In genomic region chr7:130648061-130648460, GRCm38 (mm10) we compare ENCODE assay signal across 10 mouse cellular contexts.
DNase-seq lines count a peak whose midpoint lies in the region; ATAC-seq and TF ChIP-seq lines count a peak whose summit lies in the region.
"Had no signal": no experiment of that assay in that cellular context is flagged by ENCODE, and none has a peak within 500 bp of the region (broad histone marks: within the 10 kb centered on the region; RNA-seq: fewer than 3 reads in every experiment).

No protein-coding gene starts in this region.

- H3K36me3 ChIP-seq in heart, embryonic 16.5 days (ENCODE audit: control insufficient read depth, insufficient read depth), result no peaks in the 10 kb centered on the region
- no peaks in the 10 kb centered on the region for H3K36me3 ChIP-seq in midbrain, embryonic 11.5 days (ENCODE audit: control insufficient read depth, insufficient read depth, low read length)
- H3K36me3 ChIP-seq in midbrain, embryonic 15.5 days (replicated peaks), result no peaks in the 10 kb centered on the region
- no peaks in the 10 kb centered on the region for H3K36me3 ChIP-seq in embryonic facial prominence, embryonic 13.5 days
- H3K36me3 ChIP-seq in thymus, adult 2 months (ENCODE audit: control insufficient read depth, insufficient read depth, low read length), result no peaks in the 10 kb centered on the region
- no peaks in the 10 kb centered on the region for H3K36me3 ChIP-seq in forebrain, embryonic 10.5 days (replicated peaks)

- intact Hi-C loops in heart, postnatal 36 days (cut with DNase I), result no loop called here

- DNase-seq in heart, postnatal 36 days, result no peak
- no peak for DNase-seq in midbrain, embryonic 11.5 days (ENCODE audit: low spot score, missing footprints)
- peak; percentile 50 for DNase-seq in naive thymus-derived CD4-positive, alpha-beta T cell, adult 2 months (ENCODE audit: low read depth)
- no peak for DNase-seq in thymus, adult 2 months
- DNase-seq in forebrain, embryonic 10.5 days (ENCODE audit: extremely low spot score, low spot score), result no peak
- DNase-seq: cerebellum, adult 11 months; kidney, adult 8-10 months had no signal

- H3K4me2 ChIP-seq in heart, embryonic 16.5 days (ENCODE audit: low read depth, low read length), result peak overlapping the region; percentile 86
- H3K4me2 ChIP-seq in midbrain, embryonic 11.5 days, result peak overlapping the region; percentile 18
- H3K4me2 ChIP-seq in midbrain, embryonic 15.5 days, result no peak overlapping the region
- peak overlapping the region; percentile 87 for H3K4me2 ChIP-seq in embryonic facial prominence, embryonic 13.5 days

- TF ChIP-seq CTCF in thymus, adult 2 months (IDR thresholded peaks at IDR 0.05; ENCODE audit: borderline replicate concordance, control insufficient read depth, extremely low read depth, insufficient read depth, low read length, poor library complexity), result no peak

- no peaks in the 10 kb centered on the region for H3K27me3 ChIP-seq in heart, embryonic 16.5 days (ENCODE audit: control insufficient read depth, insufficient read depth, low read length)
- H3K27me3 ChIP-seq in midbrain, embryonic 11.5 days (ENCODE audit: control insufficient read depth, insufficient read depth, low read length), result no peaks in the 10 kb centered on the region
- H3K27me3 ChIP-seq in midbrain, embryonic 15.5 days (replicated peaks), result 0 out of 2 replicates have a peak, but pooled peaks cover 7% of the 10 kb centered on the region
- H3K27me3 ChIP-seq in embryonic facial prominence, embryonic 13.5 days, result no peaks in the 10 kb centered on the region
- no peaks in the 10 kb centered on the region for H3K27me3 ChIP-seq in thymus, adult 2 months (ENCODE audit: control insufficient read depth, insufficient read depth, low read length)
- peaks cover 16% of the 10 kb centered on the region; the same call in 1 of the 2 replicates for H3K27me3 ChIP-seq in forebrain, embryonic 10.5 days (ENCODE audit: poor library complexity, severe bottlenecking)

- H3K4me1 ChIP-seq in heart, embryonic 16.5 days (ENCODE audit: control insufficient read depth, insufficient read depth, low read length), result peaks cover 43% of the 10 kb centered on the region
- peaks cover 17% of the 10 kb centered on the region for H3K4me1 ChIP-seq in midbrain, embryonic 11.5 days (ENCODE audit: control insufficient read depth, insufficient read depth, low read length)
- H3K4me1 ChIP-seq in midbrain, embryonic 15.5 days, result peaks cover 23% of the 10 kb centered on the region
- H3K4me1 ChIP-seq in embryonic facial prominence, embryonic 13.5 days, result peaks cover 51% of the 10 kb centered on the region
- H3K4me1 ChIP-seq in thymus, adult 2 months (replicated peaks; ENCODE audit: control insufficient read depth, insufficient read depth, low read length), result peaks cover 7% of the 10 kb centered on the region; the same call in 1 of the 2 replicates
- peaks cover 64% of the 10 kb centered on the region for H3K4me1 ChIP-seq in forebrain, embryonic 10.5 days

- WGBS in heart, embryonic 16.5 days, result 52% methylated on average over 4 of the region's 4 CpGs
- WGBS in midbrain, embryonic 11.5 days, result 87% methylated on average over 4 of the region's 4 CpGs
- WGBS in midbrain, embryonic 15.5 days, result 79% methylated on average over 4 of the region's 4 CpGs
- WGBS in embryonic facial prominence, embryonic 13.5 days, result 72% methylated on average over 4 of the region's 4 CpGs
- 89% methylated on average over 4 of the region's 4 CpGs for WGBS in thymus, adult 2 months
- WGBS in forebrain, embryonic 10.5 days, result 82% methylated on average over 4 of the region's 4 CpGs

- TF ChIP-seq POLR2A in thymus, adult 2 months (IDR thresholded peaks at IDR 0.05; ENCODE audit: control insufficient read depth, extremely low read depth, insufficient read depth, low read length, poor library complexity), result no peak

- H3K27ac ChIP-seq in heart, embryonic 16.5 days (ENCODE audit: low read length), result peak overlapping the region; percentile 100
- H3K27ac ChIP-seq in midbrain, embryonic 11.5 days (ENCODE audit: low read depth, low read length), result no peak overlapping the region
- H3K27ac ChIP-seq in midbrain, embryonic 15.5 days, result no peak overlapping the region
- no peak overlapping the region for H3K27ac ChIP-seq in embryonic facial prominence, embryonic 13.5 days
- H3K27ac ChIP-seq in thymus, adult 2 months (ENCODE audit: control insufficient read depth, insufficient read depth, low read length), result no peak overlapping the region
- no peak overlapping the region for H3K27ac ChIP-seq in forebrain, embryonic 10.5 days

- H3K9me3 ChIP-seq in heart, embryonic 16.5 days (replicated peaks; ENCODE audit: control insufficient read depth, low read length), result no peaks in the 10 kb centered on the region
- H3K9me3 ChIP-seq in midbrain, embryonic 11.5 days (ENCODE audit: control insufficient read depth, low read length), result no peaks in the 10 kb centered on the region
- no peaks in the 10 kb centered on the region for H3K9me3 ChIP-seq in midbrain, embryonic 15.5 days
- no peaks in the 10 kb centered on the region for H3K9me3 ChIP-seq in embryonic facial prominence, embryonic 13.5 days
- H3K9me3 ChIP-seq in forebrain, embryonic 10.5 days, result no peaks in the 10 kb centered on the region; the same call in 1 of the 2 replicates

- H3K9ac ChIP-seq in heart, embryonic 16.5 days (ENCODE audit: low read length), result peak overlapping the region; percentile 98
- H3K9ac ChIP-seq in midbrain, embryonic 11.5 days (ENCODE audit: low read length), result no peak overlapping the region; the same call in 1 of the 2 replicates
- no peak overlapping the region for H3K9ac ChIP-seq in midbrain, embryonic 15.5 days
- H3K9ac ChIP-seq in embryonic facial prominence, embryonic 13.5 days, result peak overlapping the region; percentile 90; the same call in 1 of the 2 replicates

- no peak for ATAC-seq in heart, embryonic 16.5 days (replicated peaks; ENCODE audit: extremely low read depth, insufficient read depth, low FRiP score)
- ATAC-seq in midbrain, embryonic 11.5 days (ENCODE audit: low FRiP score), result no peak
- no peak for ATAC-seq in midbrain, embryonic 15.5 days (replicated peaks)
- ATAC-seq in embryonic facial prominence, embryonic 13.5 days (ENCODE audit: insufficient number of reproducible peaks, insufficient read depth, low FRiP score, low TSS enrichment, low read depth), result no peak

- H3K4me3 ChIP-seq in heart, embryonic 16.5 days (ENCODE audit: low read length), result peak overlapping the region; percentile 80
- H3K4me3 ChIP-seq in midbrain, embryonic 11.5 days (ENCODE audit: low read depth, low read length), result no peak overlapping the region
- H3K4me3 ChIP-seq in midbrain, embryonic 15.5 days, result no peak overlapping the region
- no peak overlapping the region for H3K4me3 ChIP-seq in embryonic facial prominence, embryonic 13.5 days
- H3K4me3 ChIP-seq in thymus, adult 2 months (ENCODE audit: control insufficient read depth, insufficient read depth, low read length), result no peak overlapping the region
- H3K4me3 ChIP-seq in forebrain, embryonic 10.5 days, result no peak overlapping the region; the same call in 1 of the 2 replicates

Comparison
In these comparisons a context has a peak if more than half of its experiments do, and no peak if none do; other contexts are left out.
1. H3K9ac ChIP-seq: peak in heart, embryonic 16.5 days (single experiment) and embryonic facial prominence, embryonic 13.5 days (single experiment); none in midbrain, embryonic 11.5 days (single experiment) and midbrain, embryonic 15.5 days (single experiment).